Mouse (Mus musculus): Measurements from ENCODE around the gene Mthfd2. TPM values are rescaled to one million over a fixed set of nuclear protein-coding genes. Genes with fewer than 3 reads are reported as not detected.

Mthfd2 gene
- 85.7 TPM for polyA plus RNA-seq (2017; shearing (Covaris generic))

DNA sequence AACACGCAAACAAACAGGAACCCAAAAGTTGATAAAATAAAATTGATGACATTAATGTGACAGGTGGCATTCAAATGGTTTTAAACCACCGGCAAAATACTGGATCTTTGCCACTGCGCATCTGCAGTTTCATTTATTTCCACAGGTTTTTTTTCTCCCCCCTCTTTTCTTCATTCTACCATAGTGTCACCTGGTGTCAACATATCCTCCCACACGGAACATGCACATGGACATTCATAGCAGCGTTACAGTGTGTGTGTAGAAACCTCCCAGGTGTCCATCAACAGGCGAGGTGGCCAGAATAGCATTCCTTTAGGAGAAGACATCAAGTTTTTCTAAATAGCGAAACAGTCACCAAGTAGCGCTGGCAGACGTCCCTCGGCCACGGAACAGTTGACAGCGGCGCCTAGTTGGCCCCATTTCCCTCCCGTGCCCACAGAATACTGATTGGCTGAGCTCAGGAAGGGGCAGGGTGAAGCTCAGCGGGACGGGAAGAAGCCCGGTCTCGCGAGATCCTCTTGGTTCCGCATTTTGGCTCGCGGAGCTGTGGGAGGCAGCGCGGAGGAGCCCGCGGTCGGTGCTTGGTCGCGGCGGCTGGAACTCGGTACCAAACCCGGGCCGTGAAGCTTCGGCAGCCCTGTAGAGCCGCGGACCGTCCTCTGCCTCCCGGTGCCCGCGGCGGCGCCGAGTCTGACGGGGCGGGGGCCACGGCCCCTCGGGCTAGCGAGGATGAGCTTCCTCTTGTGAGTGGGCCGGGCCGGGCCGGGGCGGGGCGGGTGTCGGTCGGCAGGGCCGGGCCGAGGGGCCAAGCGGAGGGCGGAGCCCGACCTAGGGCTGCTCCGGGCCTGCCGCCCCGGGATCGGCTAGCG, at the start of gene Mthfd2, which contains the start of gene Mob1a:
Gene Mthfd2 (minus strand): TSS at position 384 of the 869 bp plus-strand sequence.
Gene Mob1a (plus strand): TSS at position 492 of the 869 bp plus-strand sequence.

DNA sequence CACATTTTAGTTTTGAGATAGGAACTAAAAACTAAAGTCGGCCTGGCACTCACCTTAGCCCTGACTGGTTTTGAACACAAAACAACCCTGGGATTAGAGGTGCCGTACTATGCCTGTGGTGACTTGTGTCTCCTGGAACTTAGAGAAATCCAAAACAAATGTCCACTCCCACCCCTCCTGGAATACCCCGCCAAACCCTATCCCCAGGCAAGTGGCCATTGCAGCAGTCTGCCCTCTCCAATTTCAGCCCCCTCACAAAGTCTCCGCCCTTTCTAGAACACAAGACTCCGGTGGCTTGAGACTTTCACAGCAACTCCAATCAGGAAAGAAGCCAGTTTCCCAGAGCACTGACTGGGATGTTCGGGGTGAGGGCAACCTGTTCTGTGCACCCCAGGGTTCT, 23.2 kb upstream of the Mthfd2 start, which contains the start of gene Bola3:
Gene Bola3 (plus strand): TSS at position 275 of the 400 bp plus-strand sequence.

Other genes starting within 250 kb of the Mthfd2 start
- gene Pcgf1, start 248.0 kb downstream of the Mthfd2 start, polyA plus RNA-seq (2017; shearing (Covaris generic)): 42.8 TPM
- gene Lbx2, start 239.5 kb downstream of the Mthfd2 start, polyA plus RNA-seq (2017; shearing (Covaris generic)): not detected
- 4.4 TPM for gene Ccdc142, start 224.3 kb downstream of the Mthfd2 start, polyA plus RNA-seq (2017; shearing (Covaris generic))
- 3.9 TPM for gene Gm42688, start 224.3 kb downstream of the Mthfd2 start, polyA plus RNA-seq (2017; shearing (Covaris generic))
- gene Mrpl53, start 216.9 kb downstream of the Mthfd2 start, polyA plus RNA-seq (2017; shearing (Covaris generic)): 65.3 TPM
- gene Mogs, start 210.4 kb downstream of the Mthfd2 start, polyA plus RNA-seq (2017; shearing (Covaris generic)): 4.5 TPM
- gene Wbp1, start 204.3 kb downstream of the Mthfd2 start, polyA plus RNA-seq (2017; shearing (Covaris generic)): 67.6 TPM
- gene Ino80b, start 200.5 kb downstream of the Mthfd2 start, polyA plus RNA-seq (2017; shearing (Covaris generic)): 8.0 TPM
- gene Rtkn, start 190.4 kb downstream of the Mthfd2 start, polyA plus RNA-seq (2017; shearing (Covaris generic)): 0.91 TPM
- gene Wdr54, start 169.5 kb downstream of the Mthfd2 start, polyA plus RNA-seq (2017; shearing (Covaris generic)): 1.4 TPM
- not detected for gene 1700003E16Rik, start 169.5 kb downstream of the Mthfd2 start, polyA plus RNA-seq (2017; shearing (Covaris generic))
- 67.1 TPM for gene Dctn1, start 160.0 kb downstream of the Mthfd2 start, polyA plus RNA-seq (2017; shearing (Covaris generic))
- gene Slc4a5, start 106.1 kb downstream of the Mthfd2 start, polyA plus RNA-seq (2017; shearing (Covaris generic)): 0.94 TPM
- gene Mob1a, start 108 bp upstream of the Mthfd2 start, polyA plus RNA-seq (2017; shearing (Covaris generic)): 67.5 TPM
- gene Bola3, start 23.2 kb upstream of the Mthfd2 start, polyA plus RNA-seq (2017; shearing (Covaris generic)): 41.7 TPM
- gene Tet3, start 133.2 kb upstream of the Mthfd2 start, polyA plus RNA-seq (2017; shearing (Covaris generic)): 49.1 TPM
- 143 TPM for gene Dguok, start 181.1 kb upstream of the Mthfd2 start, polyA plus RNA-seq (2017; shearing (Covaris generic))
- 27.0 TPM for gene Actg2, start 210.4 kb upstream of the Mthfd2 start, polyA plus RNA-seq (2017; shearing (Covaris generic))
- 45.0 TPM for gene Stambp, start 246.8 kb upstream of the Mthfd2 start, polyA plus RNA-seq (2017; shearing (Covaris generic))